Mouse (Mus musculus): ENCODE data around the gene Apol8. TPM values are rescaled to one million over a fixed set of nuclear protein-coding genes. Genes with fewer than 3 reads are reported as not detected.

The Apol8 gene
- polyA plus RNA-seq, 1 experiment from 2014 or later = 0.08 TPM

DNA sequence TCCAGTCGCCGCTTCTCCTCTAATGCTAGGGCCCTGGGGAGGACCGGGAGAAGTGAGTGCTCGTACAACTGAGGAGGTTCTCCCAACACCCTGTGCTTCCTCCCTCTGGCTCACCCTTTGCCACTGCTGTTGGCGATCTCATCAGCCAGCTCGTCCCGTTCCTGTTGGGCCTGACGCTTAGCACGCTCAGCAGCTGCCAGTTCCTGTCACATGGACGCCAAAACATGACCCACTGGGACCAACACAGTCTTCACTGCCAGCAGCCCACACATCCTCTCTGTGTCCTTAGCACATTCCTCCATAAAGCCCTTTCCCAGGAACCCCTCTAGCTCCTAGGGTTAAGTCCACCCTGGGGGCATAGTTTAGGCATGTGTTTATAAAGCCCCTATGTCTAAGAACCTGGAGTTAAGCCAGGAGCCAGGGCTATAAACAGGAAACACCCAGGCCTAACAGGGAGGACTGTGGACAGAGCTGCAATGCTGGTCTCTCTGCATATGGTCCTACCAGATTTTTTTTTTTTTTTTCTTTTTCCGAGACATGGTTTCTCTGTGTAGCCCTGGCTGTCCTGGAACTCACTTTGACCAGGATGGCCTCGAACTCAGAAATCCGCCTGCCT lies 7.7 kb upstream of the Apol8 start:
- 62% methylated on average over 13 of the region's 13 CpGs for WGBS
- peak overlapping the region; percentile 53 for H3K27ac ChIP-seq (replicated peaks)

DNA sequence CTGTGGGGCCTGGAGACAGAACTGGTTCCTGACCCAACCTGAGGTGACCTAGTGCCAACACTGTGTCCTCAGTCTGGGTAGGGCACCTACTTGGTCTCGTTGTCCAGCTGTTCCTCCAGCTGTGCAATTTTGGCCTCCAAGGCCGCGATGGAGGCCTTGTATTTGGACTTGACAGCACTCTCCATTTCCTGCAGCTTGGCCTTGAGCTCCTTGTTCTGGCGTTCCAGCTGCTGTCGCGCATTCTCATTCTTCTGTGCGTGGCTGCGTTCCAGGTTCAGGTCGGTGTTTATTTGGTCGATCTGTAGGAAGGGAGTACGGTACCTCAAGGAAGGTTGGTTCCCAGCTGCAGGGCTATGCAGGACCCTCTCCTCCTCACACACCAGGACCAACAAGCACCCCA lies 6.9 kb upstream of the Apol8 start:
- no peak for ATAC-seq (ENCODE audit: insufficient number of reproducible peaks, low FRiP score, low TSS enrichment, low read depth)
- WGBS = 80% methylated on average over 11 of the region's 11 CpGs
- Histone ChIP-seq H3K27ac (replicated peaks) (peak overlapping the region; percentile 53), H3K9ac (no peak overlapping the region), H3K36me3 (peaks cover 92% of the 10 kb centered on the region), H3K4me2 (replicated peaks) (no peak overlapping the region), H3K4me3 (replicated peaks) (no peak overlapping the region), H3K9me3 (replicated peaks) (no peaks in the 10 kb centered on the region), H3K27me3 (no peaks in the 10 kb centered on the region), H3K4me1 (no peaks in the 10 kb centered on the region; the same call in 1 of the 2 replicates)

More for the DNA sequence above, 7.7 kb upstream of the Apol8 start:
- Histone ChIP-seq H3K4me3 (replicated peaks) (no peak overlapping the region), H3K9me3 (replicated peaks) (no peaks in the 10 kb centered on the region), H3K4me2 (replicated peaks) (no peak overlapping the region), H3K36me3 (peaks cover 97% of the 10 kb centered on the region), H3K4me1 (no peaks in the 10 kb centered on the region; the same call in 1 of the 2 replicates), H3K27me3 (no peaks in the 10 kb centered on the region), H3K9ac (no peak overlapping the region)
- peak; percentile 22; the same call in 1 of the 2 replicates for ATAC-seq (ENCODE audit: insufficient number of reproducible peaks, low FRiP score, low TSS enrichment, low read depth)

DNA sequence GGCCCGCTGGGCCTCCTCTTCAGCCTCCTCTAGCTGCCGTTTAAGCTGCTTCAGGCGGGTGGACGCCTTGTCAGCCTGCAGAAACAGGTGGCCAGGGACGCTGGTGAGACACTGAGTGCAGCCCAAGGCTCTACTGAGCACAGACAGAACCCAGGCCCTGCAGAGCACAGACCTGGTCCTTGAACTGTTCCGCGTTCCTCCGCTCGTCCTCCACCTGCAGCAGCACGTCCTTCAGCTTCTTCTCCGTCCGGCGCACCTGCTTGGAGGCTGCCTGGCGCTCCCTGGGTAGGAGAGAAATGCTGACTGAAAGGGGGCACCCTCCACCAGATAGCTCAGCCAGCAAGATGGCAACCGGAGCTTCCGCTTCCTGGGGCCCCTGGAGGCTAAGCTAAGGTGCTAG lies 6.2 kb upstream of the Apol8 start:
- H3K36me3 ChIP-seq = peaks cover 86% of the 10 kb centered on the region
- H3K4me3 ChIP-seq (replicated peaks) = no peak overlapping the region
- no peak overlapping the region for H3K27ac ChIP-seq (replicated peaks)
- no peak overlapping the region for H3K9ac ChIP-seq
- ATAC-seq (ENCODE audit: insufficient number of reproducible peaks, low FRiP score, low TSS enrichment, low read depth) = no peak
- no peaks in the 10 kb centered on the region; the same call in 1 of the 2 replicates for H3K4me1 ChIP-seq
- no peak overlapping the region for H3K4me2 ChIP-seq (replicated peaks)
- H3K27me3 ChIP-seq = no peaks in the 10 kb centered on the region
- 90% methylated on average over 16 of the region's 16 CpGs for WGBS
- no peaks in the 10 kb centered on the region for H3K9me3 ChIP-seq (replicated peaks)

DNA sequence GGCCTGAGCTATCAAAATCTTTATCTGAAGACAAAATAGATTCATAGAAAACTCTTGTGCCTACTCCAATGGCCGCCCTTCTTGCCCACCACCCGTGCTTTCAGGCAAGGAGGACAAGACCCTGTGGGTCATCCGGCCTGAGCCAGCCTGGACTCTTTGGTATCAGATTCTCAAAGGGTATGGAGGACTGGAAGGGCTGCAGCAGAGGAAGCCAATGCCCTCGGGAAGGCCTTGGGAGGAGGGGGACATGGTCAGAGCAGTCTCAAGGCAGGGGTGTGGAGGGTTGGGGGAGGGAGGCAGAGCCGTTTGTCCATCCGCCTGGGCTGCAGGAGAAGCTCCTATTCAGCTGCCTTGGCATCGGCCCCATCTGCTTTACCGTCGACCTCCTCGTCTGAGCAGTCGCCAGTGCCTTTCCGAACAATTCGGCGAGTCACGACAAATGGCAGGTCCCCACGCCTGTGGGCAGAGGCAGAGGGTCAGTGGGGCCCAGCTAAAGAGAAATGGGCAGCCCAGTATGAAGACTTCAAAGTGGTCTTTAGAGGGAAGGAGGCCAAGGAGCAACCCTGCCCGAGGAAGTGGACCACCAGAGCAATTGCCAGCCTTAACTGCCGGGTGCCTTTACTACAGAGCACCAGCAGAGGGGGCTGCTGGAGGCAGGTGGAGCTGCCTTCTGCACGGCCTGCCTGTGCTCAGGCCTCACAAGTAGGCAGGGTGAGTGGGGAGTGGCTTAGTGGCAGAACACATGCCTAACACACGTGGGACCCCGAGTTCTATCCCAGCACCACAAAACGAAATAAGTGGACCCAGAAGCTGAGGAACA lies 5.0 kb upstream of the Apol8 start:
- no peak overlapping the region for H3K27ac ChIP-seq (replicated peaks)
- 75% methylated on average over 22 of the region's 22 CpGs for WGBS
- H3K4me1 ChIP-seq = no peaks in the 10 kb centered on the region; the same call in 1 of the 2 replicates
- no peak overlapping the region for H3K4me2 ChIP-seq (replicated peaks)
- no peak for ATAC-seq (ENCODE audit: insufficient number of reproducible peaks, low FRiP score, low TSS enrichment, low read depth)
- no peak overlapping the region for H3K4me3 ChIP-seq (replicated peaks)
- H3K9ac ChIP-seq = no peak overlapping the region
- no peaks in the 10 kb centered on the region for H3K9me3 ChIP-seq (replicated peaks)
- H3K36me3 ChIP-seq = peaks cover 73% of the 10 kb centered on the region
- H3K27me3 ChIP-seq = no peaks in the 10 kb centered on the region

DNA sequence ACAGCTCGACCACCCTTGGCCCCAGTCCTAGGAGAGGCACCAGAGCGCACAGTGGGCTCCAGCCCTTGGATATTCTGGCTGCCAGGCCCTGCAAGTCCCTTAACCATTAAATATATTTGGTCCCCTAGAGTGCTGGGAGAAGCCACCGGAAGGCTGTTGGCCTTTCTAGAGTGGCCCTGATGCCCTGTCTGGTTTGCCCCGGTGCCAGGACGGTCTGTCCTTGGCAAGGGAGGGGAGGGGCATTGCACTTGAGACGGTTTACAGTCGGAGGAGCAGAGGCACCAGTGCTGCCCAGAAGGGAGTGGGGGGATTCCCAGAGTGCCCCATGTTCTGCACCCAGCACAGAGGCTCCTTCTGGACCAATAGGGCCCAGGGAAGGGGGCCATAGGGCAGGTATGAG lies 4.3 kb upstream of the Apol8 start:
- H3K27me3 ChIP-seq = no peaks in the 10 kb centered on the region

DNA sequence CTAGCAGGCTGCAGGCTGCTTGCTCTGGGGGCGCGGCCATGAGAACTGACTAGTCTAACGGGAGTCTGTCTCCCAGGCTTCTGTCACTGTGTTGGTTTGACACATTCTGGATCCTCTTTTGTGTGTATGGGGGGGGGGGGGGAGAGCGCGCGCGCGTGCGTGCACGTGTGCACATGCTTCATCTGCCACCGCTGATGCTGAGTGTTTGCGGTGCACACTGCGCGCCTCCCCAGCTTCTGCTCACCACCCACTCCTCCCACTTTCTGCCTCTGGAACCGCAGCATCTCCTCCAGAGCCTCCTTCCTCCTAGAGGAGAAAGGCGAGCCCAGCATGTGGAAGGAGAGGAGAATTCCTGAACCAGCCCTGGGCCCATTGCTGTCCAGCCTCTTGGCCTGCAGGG lies 3.2 kb upstream of the Apol8 start:
- H3K36me3 ChIP-seq = peaks cover 56% of the 10 kb centered on the region
- no peak for ATAC-seq (ENCODE audit: insufficient number of reproducible peaks, low FRiP score, low TSS enrichment, low read depth)
- WGBS = 75% methylated on average over 16 of the region's 16 CpGs

More for the DNA sequence above, 4.3 kb upstream of the Apol8 start:
- 93% methylated on average over 7 of the region's 7 CpGs for WGBS
- Histone ChIP-seq H3K4me3 (replicated peaks) (no peak overlapping the region), H3K9me3 (replicated peaks) (no peaks in the 10 kb centered on the region), H3K9ac (no peak overlapping the region), H3K4me2 (replicated peaks) (no peak overlapping the region), H3K36me3 (peaks cover 66% of the 10 kb centered on the region), H3K27ac (replicated peaks) (no peak overlapping the region), H3K4me1 (no peaks in the 10 kb centered on the region; the same call in 1 of the 2 replicates)
- ATAC-seq (ENCODE audit: insufficient number of reproducible peaks, low FRiP score, low TSS enrichment, low read depth) = no peak

DNA sequence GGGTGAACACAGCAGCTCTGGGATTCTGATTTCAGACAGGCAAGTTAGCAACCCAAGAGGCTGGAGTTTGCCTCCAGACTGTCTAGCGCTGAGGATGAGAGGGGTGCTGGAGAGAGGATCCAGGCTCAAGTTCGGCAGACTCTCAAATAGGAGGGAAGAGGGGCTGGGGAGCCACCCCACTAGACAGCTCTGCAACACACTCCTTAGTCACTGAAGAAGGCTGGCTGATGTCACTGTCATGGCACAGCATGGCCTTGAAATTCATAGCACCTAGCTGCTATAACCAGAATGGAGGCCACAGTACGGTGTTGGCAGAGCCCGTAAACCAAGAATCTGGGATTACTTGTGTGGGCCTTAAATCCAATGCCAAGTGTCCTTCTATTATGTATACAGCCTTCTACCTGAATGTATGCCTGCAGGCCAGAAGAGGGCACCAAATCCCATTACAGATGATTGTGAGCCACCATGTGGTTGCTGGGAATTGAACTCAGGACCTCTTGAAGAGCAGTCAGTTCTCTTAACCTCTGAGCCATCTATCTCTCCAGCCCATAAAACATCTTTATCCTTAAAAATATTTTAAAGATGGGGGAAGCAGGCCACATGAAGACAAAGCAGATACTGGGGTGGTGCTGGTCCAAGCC lies 903 bp upstream of the Apol8 start:
- H3K9ac ChIP-seq = no peak overlapping the region
- H3K4me1 ChIP-seq = no peaks in the 10 kb centered on the region; the same call in 1 of the 2 replicates
- no peak for ATAC-seq (ENCODE audit: insufficient number of reproducible peaks, low FRiP score, low TSS enrichment, low read depth)
- H3K36me3 ChIP-seq = peaks cover 32% of the 10 kb centered on the region
- H3K4me2 ChIP-seq (replicated peaks) = no peak overlapping the region
- no peak overlapping the region for H3K27ac ChIP-seq (replicated peaks)
- WGBS = 78% methylated on average over 4 of the region's 4 CpGs
- no peak overlapping the region for H3K4me3 ChIP-seq (replicated peaks)
- H3K27me3 ChIP-seq = no peaks in the 10 kb centered on the region
- H3K9me3 ChIP-seq (replicated peaks) = no peaks in the 10 kb centered on the region

More for the DNA sequence above, 3.2 kb upstream of the Apol8 start:
- Histone ChIP-seq H3K4me1 (no peaks in the 10 kb centered on the region; the same call in 1 of the 2 replicates), H3K9me3 (replicated peaks) (no peaks in the 10 kb centered on the region), H3K9ac (no peak overlapping the region), H3K27ac (replicated peaks) (no peak overlapping the region), H3K4me2 (replicated peaks) (no peak overlapping the region), H3K4me3 (replicated peaks) (no peak overlapping the region), H3K27me3 (no peaks in the 10 kb centered on the region)

DNA sequence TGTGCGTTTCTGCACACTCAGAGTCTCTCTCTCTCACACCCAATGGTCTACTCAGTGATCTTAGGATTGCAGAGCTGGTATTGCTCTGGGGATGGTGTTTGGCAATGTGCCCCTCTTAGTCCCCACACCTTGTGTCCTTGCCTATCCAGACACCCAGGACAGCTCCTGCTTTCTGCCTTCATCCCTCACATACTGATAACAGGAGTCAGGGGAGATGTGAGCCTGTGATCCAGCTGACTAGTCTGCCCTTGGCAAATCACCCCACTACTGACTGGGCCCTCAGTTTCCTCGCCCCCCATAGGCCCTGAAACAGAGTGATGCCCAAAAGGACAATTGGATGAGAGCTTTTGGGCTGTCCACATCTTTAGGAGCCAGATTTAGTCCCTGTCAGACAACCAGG lies 722 bp downstream of the Apol8 start:
- Histone ChIP-seq H3K9ac (no peak overlapping the region), H3K9me3 (replicated peaks) (no peaks in the 10 kb centered on the region), H3K27ac (replicated peaks) (no peak overlapping the region), H3K4me3 (replicated peaks) (no peak overlapping the region), H3K27me3 (no peaks in the 10 kb centered on the region), H3K4me2 (replicated peaks) (no peak overlapping the region), H3K4me1 (no peaks in the 10 kb centered on the region; the same call in 1 of the 2 replicates), H3K36me3 (peaks cover 16% of the 10 kb centered on the region)
- WGBS = 67% methylated on average over 2 of the region's 2 CpGs
- ATAC-seq (ENCODE audit: insufficient number of reproducible peaks, low FRiP score, low TSS enrichment, low read depth) = no peak

DNA sequence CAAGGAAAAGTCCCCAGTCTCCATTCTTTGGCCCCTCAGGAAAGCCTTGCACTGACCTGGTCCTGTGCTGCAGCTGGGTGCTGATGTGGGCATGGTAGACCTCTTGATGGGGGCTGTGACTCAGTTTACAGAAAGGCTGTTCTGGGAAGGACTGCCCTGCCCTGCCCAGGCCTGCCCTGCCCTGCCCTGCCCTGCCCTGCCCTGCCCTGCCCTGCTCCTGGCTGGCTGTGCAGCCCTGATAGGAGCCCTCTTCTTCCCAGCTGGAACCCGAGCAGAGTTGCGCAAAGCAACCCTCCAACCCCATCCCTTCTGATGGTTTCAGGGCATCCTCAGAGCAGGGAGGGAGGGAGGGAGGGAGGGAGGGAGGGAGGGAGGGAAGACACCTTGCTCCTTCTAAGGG lies 1.7 kb downstream of the Apol8 start:
- Histone ChIP-seq H3K27me3 (no peaks in the 10 kb centered on the region), H3K4me3 (replicated peaks) (no peak overlapping the region), H3K9ac (no peak overlapping the region), H3K27ac (replicated peaks) (no peak overlapping the region), H3K4me2 (replicated peaks) (no peak overlapping the region), H3K36me3 (peaks cover 9% of the 10 kb centered on the region), H3K4me1 (no peaks in the 10 kb centered on the region), H3K9me3 (replicated peaks) (no peaks in the 10 kb centered on the region)
- ATAC-seq (ENCODE audit: insufficient number of reproducible peaks, low FRiP score, low TSS enrichment, low read depth) = no peak
- WGBS = no CpG with 5 or more reads among the region's 2 CpGs

DNA sequence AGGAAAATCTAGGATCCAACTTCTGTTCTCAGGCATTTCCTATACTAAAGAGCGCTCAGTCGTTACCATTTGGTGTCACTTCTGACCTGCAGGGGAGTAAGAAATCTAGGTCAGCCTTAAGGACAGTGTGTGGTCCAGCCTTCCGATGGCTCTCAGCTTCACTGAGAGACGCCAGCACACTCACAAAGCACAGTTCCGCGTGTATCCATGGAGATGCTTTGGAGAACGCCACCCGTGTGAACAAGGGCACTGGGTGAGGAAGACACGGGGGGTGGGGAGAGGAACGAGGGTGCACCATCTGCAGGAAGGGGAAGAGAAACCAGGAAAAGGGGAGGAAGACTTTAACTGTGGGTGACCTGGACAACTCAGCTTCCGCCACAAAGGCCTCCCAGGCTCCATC lies 4.4 kb downstream of the Apol8 start:
- Histone ChIP-seq H3K27ac (replicated peaks) (no peak overlapping the region), H3K4me1 (no peaks in the 10 kb centered on the region), H3K36me3 (no peaks in the 10 kb centered on the region), H3K9ac (no peak overlapping the region), H3K27me3 (no peaks in the 10 kb centered on the region), H3K4me2 (replicated peaks) (no peak overlapping the region), H3K9me3 (replicated peaks) (no peaks in the 10 kb centered on the region), H3K4me3 (replicated peaks) (no peak overlapping the region)
- 65% methylated on average over 11 of the region's 11 CpGs for WGBS
- ATAC-seq (ENCODE audit: insufficient number of reproducible peaks, low FRiP score, low TSS enrichment, low read depth) = no peak

DNA sequence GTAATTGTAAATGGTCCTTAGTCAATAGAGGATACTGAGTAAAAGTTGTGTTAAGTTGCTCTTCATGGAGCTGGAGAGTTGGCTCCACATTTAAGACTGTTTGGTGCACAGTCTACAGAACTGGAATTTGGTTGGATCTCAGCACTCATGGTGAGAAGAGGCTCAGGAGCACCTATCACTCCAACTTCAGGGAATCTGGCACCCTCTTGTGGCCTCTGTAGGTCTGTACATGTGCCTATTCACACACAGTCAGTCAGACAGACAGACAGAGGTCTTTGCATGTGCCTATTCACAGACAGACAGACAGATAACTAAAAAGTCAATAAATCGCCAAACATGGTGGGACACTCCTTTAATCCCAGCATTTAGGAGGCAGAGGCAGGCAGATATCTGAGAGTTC lies 6.3 kb downstream of the Apol8 start:
- Histone ChIP-seq H3K4me3 (replicated peaks) (no peak overlapping the region), H3K27ac (replicated peaks) (no peak overlapping the region), H3K9me3 (replicated peaks) (no peaks in the 10 kb centered on the region), H3K4me1 (no peaks in the 10 kb centered on the region), H3K36me3 (no peaks in the 10 kb centered on the region), H3K9ac (no peak overlapping the region), H3K27me3 (no peaks in the 10 kb centered on the region), H3K4me2 (replicated peaks) (no peak overlapping the region)
- no peak for ATAC-seq (ENCODE audit: insufficient number of reproducible peaks, low FRiP score, low TSS enrichment, low read depth)
- WGBS = 45% methylated on average over 1 of the region's 1 CpGs
